Mouse (Mus musculus) MEL (cell line): ENCODE data around the gene Osbpl10. TPM values are rescaled to one million over a fixed set of nuclear protein-coding genes. Genes with fewer than 3 reads are reported as not detected.

Experiments used
- DNase-seq: peaks from one replicate; pipeline ENCODE4 v3.0.0; 2011; ENCODE audit warnings: low read depth, low spot score
- H3K27ac ChIP-seq: 2 replicates; pipeline ENCODE4 v1.5.1; 2012; ENCODE audit warnings: low read depth, mild to moderate bottlenecking, control low read depth, low read length, moderate library complexity; ENCODE audit not compliant: control insufficient read depth
- H3K27me3 ChIP-seq, 2 experiments: fragments of 150-350 bp in 1 of 2; sonication (generic) in 1 of 2; 2 replicates each; pipeline ENCODE4 v1.6.1; 2012; ENCODE audit warnings: low read length in 2 of 2, mild to moderate bottlenecking in 2 of 2, improper control_type of control experiment in 1 of 2, moderate library complexity in 1 of 2; ENCODE audit not compliant: insufficient read depth in 2 of 2, control insufficient read depth in 1 of 2
- H3K36me3 ChIP-seq, 2 experiments: 2 replicates each; pipeline ENCODE4 v1.6.1; 2012 to 2014; ENCODE audit warnings: low read length in 2 of 2, improper control_type of control experiment in 1 of 2, inconsistent platforms in 1 of 2, mild to moderate bottlenecking in 1 of 2; ENCODE audit not compliant: insufficient read depth in 2 of 2, control insufficient read depth in 1 of 2
- H3K4me1 ChIP-seq, 2 experiments: fragments of 150-350 bp in 1 of 2; sonication (generic) in 1 of 2; 2 replicates each; pipeline ENCODE4 v1.6.1; 2012; ENCODE audit warnings: low read length in 2 of 2, improper control_type of control experiment in 1 of 2, mild to moderate bottlenecking in 1 of 2; ENCODE audit not compliant: insufficient read depth in 2 of 2, control insufficient read depth in 1 of 2
- H3K4me3 ChIP-seq, 2 experiments: fragments of 150-350 bp in 1 of 2; sonication (generic) in 1 of 2; 2 replicates each; pipeline ENCODE4 v1.5.1; 2012; ENCODE audit warnings: low read depth in 2 of 2, low read length in 2 of 2, mild to moderate bottlenecking in 2 of 2, moderate library complexity in 2 of 2, control low read depth in 1 of 2, improper control_type of control experiment in 1 of 2; ENCODE audit not compliant: control insufficient read depth in 1 of 2, insufficient read depth in 1 of 2
- H3K79me2 ChIP-seq: 2 replicates; pipeline ENCODE4 v1.6.1; 2012; ENCODE audit warnings: mild to moderate bottlenecking, low read length, moderate library complexity; ENCODE audit not compliant: control insufficient read depth, poor library complexity, insufficient read depth
- H3K9ac ChIP-seq: 2 replicates; pipeline ENCODE4 v1.6.1; 2012; ENCODE audit warnings: low read depth, mild to moderate bottlenecking, control low read depth, low read length, moderate library complexity; ENCODE audit not compliant: control insufficient read depth, poor library complexity, severe bottlenecking
- H3K9me3 ChIP-seq: fragments of 150-350 bp; sonication (generic); replicated peaks from 2 replicates; pipeline ENCODE4 v1.6.1; 2012; ENCODE audit warnings: mild to moderate bottlenecking, low read length, improper control_type of control experiment, moderate library complexity; ENCODE audit not compliant: insufficient read depth
- BHLHE40 ChIP-seq: IDR thresholded peaks from 2 replicates; pipeline ENCODE4 v1.6.1; 2012; ENCODE audit warnings: low read depth, mild to moderate bottlenecking, inconsistent platforms, low read length, improper control_type of control experiment, borderline replicate concordance
- CTCF ChIP-seq, 3 experiments: IDR thresholded peaks in 2 of 3; conservative IDR thresholded peaks in 1 of 3; 2 replicates each; pipeline ENCODE4 v1.5.1; 2011 to 2012; ENCODE audit warnings: low read length in 3 of 3, low read depth in 2 of 3, mild to moderate bottlenecking in 2 of 3, improper control_type of control experiment in 1 of 3, inconsistent platforms in 1 of 3, mixed read lengths in 1 of 3, moderate library complexity in 1 of 3; ENCODE audit not compliant: control insufficient read depth in 1 of 3, insufficient read depth in 1 of 3, poor library complexity in 1 of 3, severe bottlenecking in 1 of 3
- E2F4 ChIP-seq: IDR thresholded peaks from 2 replicates; pipeline ENCODE4 v1.6.1; 2011; ENCODE audit warnings: low read depth, low read length, improper control_type of control experiment, borderline replicate concordance
- GABPA ChIP-seq: IDR thresholded peaks from 2 replicates; pipeline ENCODE4 v1.6.1; 2012; ENCODE audit warnings: low read depth, mild to moderate bottlenecking, inconsistent platforms, low read length, improper control_type of control experiment, moderate library complexity
- GATA1 ChIP-seq: IDR thresholded peaks from 2 replicates; pipeline ENCODE4 v1.6.1; 2011; ENCODE audit warnings: low read depth, low read length, improper control_type of control experiment
- HCFC1 ChIP-seq: IDR thresholded peaks from 2 replicates; pipeline ENCODE4 v1.6.1; 2012; ENCODE audit warnings: low read depth, mild to moderate bottlenecking, inconsistent platforms, low read length, improper control_type of control experiment, moderate library complexity
- JUND ChIP-seq: IDR thresholded peaks from 2 replicates; pipeline ENCODE4 v1.6.1; 2011; ENCODE audit warnings: low read depth, mild to moderate bottlenecking, improper control_type of control experiment, low read length
- MXI1 ChIP-seq: IDR thresholded peaks from 2 replicates; pipeline ENCODE4 v1.6.1; 2011; ENCODE audit warnings: mild to moderate bottlenecking, low read depth, low read length, improper control_type of control experiment
- MYC ChIP-seq: IDR thresholded peaks from 2 replicates; pipeline ENCODE4 v1.6.1; 2011; ENCODE audit warnings: low read depth, mild to moderate bottlenecking, low read length, improper control_type of control experiment, moderate library complexity
- POLR2A ChIP-seq, 2 experiments: IDR thresholded peaks; 2 replicates each; pipeline ENCODE4 v1.6.1; 2011 to 2012; ENCODE audit warnings: low read length in 2 of 2, mild to moderate bottlenecking in 2 of 2, control low read depth in 1 of 2, improper control_type of control experiment in 1 of 2, low read depth in 1 of 2, moderate library complexity in 1 of 2; ENCODE audit not compliant: control insufficient read depth in 1 of 2, insufficient read depth in 1 of 2, poor library complexity in 1 of 2
- TCF12 ChIP-seq: IDR thresholded peaks from 2 replicates; pipeline ENCODE4 v1.6.1; 2014; ENCODE audit warnings: low read depth, mild to moderate bottlenecking, inconsistent platforms, low read length, improper control_type of control experiment, moderate library complexity
- UBTF ChIP-seq: IDR thresholded peaks from 2 replicates; pipeline ENCODE4 v1.6.1; 2012; ENCODE audit warnings: low read depth, mild to moderate bottlenecking, inconsistent platforms, low read length, improper control_type of control experiment, moderate library complexity, borderline replicate concordance; ENCODE audit not compliant: insufficient read depth
- USF2 ChIP-seq, 2 experiments: IDR thresholded peaks; 2 replicates each; pipeline ENCODE4 v1.6.1; 2011 to 2012; ENCODE audit warnings: improper control_type of control experiment in 2 of 2, low read length in 2 of 2, borderline replicate concordance in 1 of 2, inconsistent platforms in 1 of 2, low read depth in 1 of 2, mild to moderate bottlenecking in 1 of 2; ENCODE audit not compliant: insufficient read depth in 1 of 2
- ZKSCAN1 ChIP-seq: IDR thresholded peaks from 2 replicates; pipeline ENCODE4 v1.6.1; 2012; ENCODE audit warnings: low read depth, mild to moderate bottlenecking, inconsistent platforms, low read length, improper control_type of control experiment, moderate library complexity
- ZMIZ1 ChIP-seq: IDR thresholded peaks from 2 replicates; pipeline ENCODE4 v1.6.1; 2012; ENCODE audit warnings: low read depth, mild to moderate bottlenecking, inconsistent platforms, low read length, improper control_type of control experiment, moderate library complexity
- ZNF384 ChIP-seq: IDR thresholded peaks from 2 replicates; pipeline ENCODE4 v1.6.1; 2012; ENCODE audit warnings: low read depth, mild to moderate bottlenecking, inconsistent platforms, low read length, improper control_type of control experiment
- polyA plus RNA-seq, 2 experiments: library from polyadenylated mRNA; stranded (reverse) in 1 of 2; unstranded in 1 of 2; fragments of >175 nt in 1 of 2; fragments of >200 nt in 1 of 2; gene quantifications; 2 replicates each; pipeline versions ENCODE4 v1.2.1 to v1.2.4; 2012; ENCODE audit warnings: low replicate concordance in 2 of 2, low read depth in 1 of 2; ENCODE audit not compliant: insufficient read length in 2 of 2, insufficient read depth in 1 of 2, missing spikeins in 1 of 2
- total RNA-seq: library from RNA; depleted of rRNA; stranded (reverse); fragments of 300-350 nt; gene quantifications from 2 replicates; pipeline ENCODE4 v1.2.3, GENCODE M21; 2012

Osbpl10 gene
- total and polyA plus RNA-seq, 3 experiments = not detected

- H3K36me3 ChIP-seq = no peaks in the 10 kb centered on the region
- no peak for TF ChIP-seq MXI1
- no peak for TF ChIP-seq ZMIZ1
- TF ChIP-seq ZNF384 = no peak
- TF ChIP-seq UBTF = no peak
- TF ChIP-seq CTCF (IDR thresholded peaks at IDR 0.05 in 2 of 3, conservative IDR thresholded peaks at IDR 0.05 in 1 of 3; ENCODE audit: control insufficient read depth in 1 of 3, insufficient read depth in 1 of 3, low read depth in 2 of 3, low read length in 3 of 3, poor library complexity in 1 of 3, severe bottlenecking in 1 of 3) = no peak
- TF ChIP-seq ZKSCAN1 = no peak
- TF ChIP-seq USF2 (IDR thresholded peaks at IDR 0.05; ENCODE audit: borderline replicate concordance in 1 of 2, insufficient read depth in 1 of 2, low read depth in 1 of 2, low read length in 2 of 2) = no peak
- no peak for TF ChIP-seq GATA1
- no peak overlapping the region for H3K9ac ChIP-seq
- no peaks in the 10 kb centered on the region for H3K79me2 ChIP-seq
- H3K27ac ChIP-seq = no peak overlapping the region
- no peaks in the 10 kb centered on the region for H3K4me1 ChIP-seq
- H3K27me3 ChIP-seq = no peaks in the 10 kb centered on the region
- no peak for DNase-seq
- H3K9me3 ChIP-seq = no peaks in the 10 kb centered on the region
- no peak overlapping the region for H3K4me3 ChIP-seq
These were observed 17.3 kb downstream of the Osbpl10 start for GRCm38 (mm10) chr9:114995716-114996115.

- Histone ChIP-seq H3K79me2 (no peaks in the 10 kb centered on the region), H3K4me1 (no peaks in the 10 kb centered on the region), H3K27me3 (no peaks in the 10 kb centered on the region), H3K4me3 (no peak overlapping the region), H3K27ac (no peak overlapping the region), H3K36me3 (no peaks in the 10 kb centered on the region), H3K9ac (no peak overlapping the region), H3K9me3 (no peaks in the 10 kb centered on the region)
- TF ChIP-seq E2F4 = no peak
- no peak for TF ChIP-seq USF2 (IDR thresholded peaks at IDR 0.05; ENCODE audit: borderline replicate concordance in 1 of 2, insufficient read depth in 1 of 2, low read depth in 1 of 2, low read length in 2 of 2)
- no peak for TF ChIP-seq GATA1
- no peak for TF ChIP-seq HCFC1
- TF ChIP-seq MXI1 = no peak
- TF ChIP-seq POLR2A (IDR thresholded peaks at IDR 0.05; ENCODE audit: control insufficient read depth in 1 of 2, insufficient read depth in 1 of 2, low read depth in 1 of 2, low read length in 2 of 2, poor library complexity in 1 of 2) = no peak
- TF ChIP-seq TCF12 = no peak
- no peak for TF ChIP-seq GABPA
- no peak for TF ChIP-seq MYC
- TF ChIP-seq JUND = no peak
- no peak for TF ChIP-seq BHLHE40
- DNase-seq = no peak
These were observed 18.1 kb downstream of the Osbpl10 start for GRCm38 (mm10) chr9:114996489-114996888.
